Mouse (Mus musculus): ENCODE measurements around the gene Colec11. TPM values are rescaled to one million over a fixed set of nuclear protein-coding genes. Genes with fewer than 3 reads are reported as not detected.

Colec11 gene
- polyA plus RNA-seq, 1 experiment from 2014 or later: 0.51 TPM

DNA sequence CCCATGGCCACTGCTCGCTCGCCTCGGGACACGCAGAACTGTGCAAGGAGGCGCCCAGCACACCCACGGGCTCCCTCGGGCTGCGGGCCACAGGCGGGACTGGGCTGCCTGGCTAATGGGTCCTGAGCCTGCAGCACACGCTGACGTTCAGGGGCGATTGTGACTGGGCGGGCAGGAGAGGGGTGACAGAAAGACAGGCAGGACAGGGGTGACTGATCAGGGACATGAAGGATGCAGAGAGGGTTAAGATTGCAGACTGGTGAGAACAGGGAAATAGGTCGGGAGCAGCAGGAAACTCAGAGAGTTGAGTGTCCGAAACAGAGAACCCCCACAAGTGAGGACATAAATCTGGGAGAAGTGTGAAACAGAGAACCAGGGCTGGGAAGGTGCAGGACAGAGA is 70.9 kb downstream of the Colec11 start, which contains the start of gene Dcdc2c:
TSS of gene Dcdc2c (minus strand) at position 101 of the 400 bp plus-strand sequence.
- Histone ChIP-seq H3K4me3 (ENCODE audit: low read depth, low read length) (no peak within 1 kb of the TSS), H3K4me2 (replicated peaks; ENCODE audit: low read depth, low read length) (no peak within 1 kb of the TSS)
- DNase-seq (ENCODE audit: low spot score): no peak

DNA sequence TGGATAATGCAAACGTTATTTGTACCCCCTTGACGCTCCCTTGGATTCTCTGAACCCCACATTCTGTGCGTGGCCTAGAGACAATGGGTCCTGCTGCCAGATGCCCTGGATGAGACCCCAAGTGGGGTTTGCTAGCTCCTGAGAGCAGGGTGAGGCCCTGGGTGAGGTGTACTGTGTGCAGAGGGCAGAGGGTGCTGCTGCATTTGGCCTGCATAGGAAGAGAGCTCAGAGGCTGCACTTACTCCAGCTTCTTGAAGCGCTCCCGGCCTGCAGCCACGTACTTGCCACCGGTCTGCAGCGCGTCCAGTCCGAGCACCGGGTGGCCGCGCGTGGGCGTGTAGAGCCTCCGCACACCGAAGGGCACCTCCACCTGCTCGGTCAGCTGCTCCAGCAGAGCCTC is 71.4 kb downstream of the Colec11 start:
- WGBS: 64% methylated on average over 18 of the region's 18 CpGs
- no peak overlapping the region for H3K27ac ChIP-seq (ENCODE audit: low read depth, low read length)
- DNase-seq (ENCODE audit: low spot score): no peak
- ATAC-seq (ENCODE audit: low FRiP score): no peak
- no peaks in the 10 kb centered on the region for H3K27me3 ChIP-seq (ENCODE audit: control insufficient read depth, insufficient read depth, low read length)
- H3K4me2 ChIP-seq (replicated peaks; ENCODE audit: low read depth, low read length): no peak overlapping the region
- H3K9me3 ChIP-seq (ENCODE audit: control insufficient read depth, low read length): no peaks in the 10 kb centered on the region
- H3K4me3 ChIP-seq (ENCODE audit: low read depth, low read length): no peak overlapping the region
- no peaks in the 10 kb centered on the region for H3K4me1 ChIP-seq (replicated peaks; ENCODE audit: control insufficient read depth, insufficient read depth, low read length)
- H3K36me3 ChIP-seq (ENCODE audit: control insufficient read depth, insufficient read depth, low read length): no peaks in the 10 kb centered on the region
- no peak overlapping the region for H3K9ac ChIP-seq (ENCODE audit: low read depth, low read length)

More for the DNA sequence above, 70.9 kb downstream of the Colec11 start, which contains the start of gene Dcdc2c:
- no peaks in the 10 kb centered on the region for H3K36me3 ChIP-seq (ENCODE audit: control insufficient read depth, insufficient read depth, low read length)
- H3K4me1 ChIP-seq (replicated peaks; ENCODE audit: control insufficient read depth, insufficient read depth, low read length): no peaks in the 10 kb centered on the region
- H3K9me3 ChIP-seq (ENCODE audit: control insufficient read depth, low read length): no peaks in the 10 kb centered on the region
- H3K27ac ChIP-seq (ENCODE audit: low read depth, low read length): no peak within 1 kb of the TSS
- no peaks in the 10 kb centered on the region for H3K27me3 ChIP-seq (ENCODE audit: control insufficient read depth, insufficient read depth, low read length)
- H3K9ac ChIP-seq (ENCODE audit: low read depth, low read length): no peak within 1 kb of the TSS
- 72% methylated on average over 15 of the region's 15 CpGs for WGBS
- ATAC-seq (ENCODE audit: low FRiP score): no peak

DNA sequence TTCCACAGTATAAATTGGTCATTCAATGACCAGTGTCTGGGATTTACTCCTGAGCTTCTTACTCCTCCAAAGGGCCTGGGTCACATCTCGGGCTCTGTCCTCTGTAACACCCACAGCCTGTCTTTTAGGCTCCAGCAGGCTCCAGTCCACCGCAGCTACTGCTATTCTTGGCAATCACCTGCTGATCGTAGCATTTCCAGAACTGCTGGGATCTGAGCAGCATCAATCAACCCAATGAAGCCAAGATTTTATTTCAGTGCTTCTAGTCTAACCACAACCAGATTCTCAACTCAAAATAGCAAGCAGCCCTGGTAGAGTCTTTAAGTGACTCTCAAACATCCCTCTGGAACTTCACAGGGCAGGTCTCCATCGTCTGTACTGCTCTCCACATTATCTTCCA is 74.3 kb downstream of the Colec11 start:
- Histone ChIP-seq H3K27me3 (ENCODE audit: control insufficient read depth, insufficient read depth, low read length) (no peaks in the 10 kb centered on the region), H3K27ac (ENCODE audit: low read depth, low read length) (no peak overlapping the region), H3K4me2 (replicated peaks; ENCODE audit: low read depth, low read length) (no peak overlapping the region), H3K9ac (ENCODE audit: low read depth, low read length) (no peak overlapping the region), H3K36me3 (ENCODE audit: control insufficient read depth, insufficient read depth, low read length) (no peaks in the 10 kb centered on the region), H3K4me1 (replicated peaks; ENCODE audit: control insufficient read depth, insufficient read depth, low read length) (no peaks in the 10 kb centered on the region), H3K9me3 (ENCODE audit: control insufficient read depth, low read length) (no peaks in the 10 kb centered on the region), H3K4me3 (ENCODE audit: low read depth, low read length) (no peak overlapping the region)
- WGBS: 73% methylated on average over 4 of the region's 4 CpGs
- ATAC-seq (ENCODE audit: low FRiP score) (no peak), DNase-seq (ENCODE audit: low spot score) (no peak)

Other genes with a start within 250 kb of the Colec11 start
- gene Dcdc2c, start 71.0 kb downstream of the Colec11 start, polyA plus RNA-seq (2014; fragmentation: Nextera tagmentation; extraction: Ambion mirVana): 0.14 and 0.22 TPM in 2 replicates
- not detected in 2 replicates for gene Allc, start 40.9 kb downstream of the Colec11 start, polyA plus RNA-seq (2014; fragmentation: Nextera tagmentation; extraction: Ambion mirVana)
- gene Rps7, start 12.6 kb upstream of the Colec11 start, polyA plus RNA-seq (2014; fragmentation: Nextera tagmentation; extraction: Ambion mirVana): 766 and 780 TPM in 2 replicates
- 25.4 and 27.7 TPM in 2 replicates for gene Rnaseh1, start 26.2 kb upstream of the Colec11 start, polyA plus RNA-seq (2014; fragmentation: Nextera tagmentation; extraction: Ambion mirVana)
- gene Adi1, start 51.9 kb upstream of the Colec11 start, polyA plus RNA-seq (2014; fragmentation: Nextera tagmentation; extraction: Ambion mirVana): 51.5 and 53.5 TPM in 2 replicates
- gene Trappc12, start 127.1 kb upstream of the Colec11 start, polyA plus RNA-seq (2014; fragmentation: Nextera tagmentation; extraction: Ambion mirVana): 36.6 and 38.4 TPM in 2 replicates
- 50.0 and 50.1 TPM in 2 replicates for gene Eipr1, start 128.4 kb upstream of the Colec11 start, polyA plus RNA-seq (2014; fragmentation: Nextera tagmentation; extraction: Ambion mirVana)

Data from hindbrain, embryonic 11.5 days (tissue).